Mouse (Mus musculus): ENCODE measurements at regions not wholly inside any gene's neighbourhood (a gene's known extent, or its start where the extent isn't known, plus 50 kb on each side); places are given as distances from the start of the nearest gene placed in this dataset.

DNA sequence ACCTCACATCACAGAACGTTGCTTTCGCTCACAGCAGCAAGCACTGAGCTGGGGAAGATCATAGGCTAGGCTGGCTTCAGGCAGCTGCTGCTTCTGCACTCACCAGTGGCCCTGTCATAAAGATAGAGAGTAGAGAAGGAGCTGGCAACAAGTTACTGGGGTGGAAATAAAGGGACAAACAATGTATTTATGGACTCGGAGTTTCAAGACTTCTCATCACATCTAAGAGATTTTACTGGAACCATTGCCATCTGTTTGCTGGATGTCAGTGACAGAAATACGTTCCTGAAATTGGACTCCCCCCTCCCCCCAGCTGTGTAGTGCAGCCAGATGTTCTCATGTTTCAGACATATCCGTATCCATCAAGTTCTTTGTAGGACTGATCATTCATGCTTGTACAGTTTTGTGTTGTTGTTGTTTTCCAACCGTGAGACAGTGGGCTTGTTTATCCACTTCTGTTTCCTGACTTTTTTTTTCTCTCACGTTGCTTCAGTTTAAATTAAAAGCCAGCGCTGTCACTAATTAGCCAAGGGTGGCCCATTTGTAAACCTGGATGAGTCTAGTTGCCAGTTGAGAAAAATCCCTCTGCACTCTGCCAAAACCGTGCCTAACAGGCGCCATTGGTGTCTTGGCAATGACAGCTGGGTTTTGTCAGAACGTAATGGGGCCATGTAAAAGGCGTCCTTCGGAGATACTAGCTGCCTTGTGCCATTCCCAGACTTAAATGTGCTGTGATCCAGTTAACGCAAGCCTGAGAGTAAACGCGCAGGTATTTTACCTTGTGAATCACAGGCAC lies 496.0 kb upstream of the Id4 start:
- DNase-seq: no peak

DNA sequence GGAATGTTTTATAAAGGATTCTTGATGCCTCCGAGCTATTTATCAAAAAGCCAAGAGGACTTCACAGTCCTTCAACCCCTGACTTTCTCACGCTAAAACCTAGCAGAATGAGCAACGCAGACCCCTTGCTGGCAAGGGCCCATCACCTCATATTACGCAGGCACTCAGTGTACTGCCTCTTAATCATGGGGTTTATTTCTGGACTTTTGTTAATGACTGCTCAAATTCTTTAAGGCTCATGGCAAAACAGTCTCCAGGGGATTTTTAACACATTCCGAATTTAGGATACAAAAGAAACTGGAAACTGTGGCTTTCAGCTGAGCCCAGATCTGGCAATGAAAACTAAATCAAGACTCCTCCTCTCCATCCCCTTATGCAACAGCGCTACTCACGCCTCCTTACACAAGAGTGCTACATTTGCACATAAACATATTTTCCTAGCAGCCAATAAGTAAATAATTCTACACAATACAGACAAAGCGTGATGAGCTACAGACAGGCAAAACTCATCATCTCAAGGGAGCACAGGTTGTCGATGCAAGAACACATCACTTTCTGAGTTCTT lies 492.0 kb upstream of the Id4 start:
- DNase-seq: no peak

DNA sequence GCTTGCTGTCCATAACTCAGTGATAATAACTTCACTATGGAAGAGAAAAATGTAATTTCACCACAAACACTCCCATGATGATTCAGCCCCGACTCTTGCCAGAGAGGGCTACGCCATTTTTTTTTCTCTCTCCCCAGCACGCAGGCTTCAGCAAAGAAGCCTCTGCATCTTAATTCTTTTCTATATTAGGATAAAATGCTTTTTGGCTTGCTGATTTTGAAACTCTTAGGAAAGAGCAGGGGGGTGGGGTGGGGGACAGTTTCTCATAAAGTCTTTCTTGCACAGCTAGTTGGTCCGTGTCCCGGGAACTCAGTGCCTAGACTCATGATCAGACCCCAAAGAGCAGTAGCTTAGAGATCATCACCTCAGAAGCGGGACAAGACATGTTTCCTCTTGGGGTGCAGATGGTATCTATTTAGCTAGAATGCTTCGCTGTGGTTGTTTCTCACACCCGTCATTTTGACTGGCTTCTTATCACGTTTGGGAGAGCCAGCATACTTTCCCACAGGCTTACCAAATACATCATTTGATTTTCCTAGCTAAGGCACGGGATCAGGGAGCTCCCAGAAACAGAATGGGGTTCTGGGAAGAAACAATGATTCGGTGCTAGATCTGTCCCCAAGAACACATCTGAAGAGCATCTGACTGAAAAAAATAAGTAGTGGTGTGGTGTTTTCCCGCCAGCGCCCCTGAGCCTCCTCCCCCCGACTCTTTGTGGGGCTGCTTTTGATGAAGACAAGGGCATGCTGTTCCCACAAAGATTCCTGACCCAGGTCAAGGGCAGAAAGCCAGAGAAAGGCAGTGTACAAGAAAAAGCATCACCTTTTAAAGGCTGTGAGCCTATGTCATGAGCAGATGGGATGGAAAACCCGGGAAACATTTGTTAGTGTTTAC lies 483.6 kb upstream of the Id4 start:
- DNase-seq: no peak

DNA sequence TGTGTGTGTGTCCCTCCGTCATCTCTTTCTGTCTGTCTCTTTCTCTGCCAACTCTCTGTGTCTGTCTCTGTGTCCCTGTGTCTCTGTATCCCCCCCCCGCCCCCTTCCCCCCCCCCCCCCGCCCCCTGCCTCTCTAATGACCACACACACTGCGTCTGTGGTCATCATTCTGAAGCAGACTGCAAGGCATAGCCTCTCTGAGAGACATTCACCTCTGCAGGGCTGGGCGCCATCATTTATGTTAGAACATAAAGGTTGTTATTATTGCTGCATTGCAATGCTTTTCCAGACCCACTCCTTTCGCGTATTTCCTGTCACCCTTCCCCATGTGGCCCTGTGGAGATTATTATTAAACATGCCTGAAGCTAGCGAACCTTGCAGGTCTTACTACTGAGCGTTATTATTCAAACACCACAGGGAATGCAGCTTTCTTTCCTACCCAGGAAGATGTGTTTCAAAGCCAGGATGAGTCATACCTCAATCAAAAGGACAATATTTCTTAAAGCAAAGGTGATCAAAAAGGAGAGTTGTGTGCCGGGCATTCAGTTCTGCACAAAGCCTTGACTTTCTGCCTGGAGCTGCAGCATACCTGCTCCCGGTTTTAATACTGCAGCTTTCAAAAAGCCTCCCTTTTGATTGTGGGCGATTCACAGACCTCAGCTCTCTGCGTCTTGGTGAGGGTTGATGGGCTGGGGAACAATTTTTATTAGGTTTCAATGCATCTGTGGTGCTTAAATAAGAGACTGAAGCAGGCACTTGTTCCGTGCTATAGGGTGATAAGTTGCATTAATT lies 482.6 kb upstream of the Id4 start:
- no peak for DNase-seq

DNA sequence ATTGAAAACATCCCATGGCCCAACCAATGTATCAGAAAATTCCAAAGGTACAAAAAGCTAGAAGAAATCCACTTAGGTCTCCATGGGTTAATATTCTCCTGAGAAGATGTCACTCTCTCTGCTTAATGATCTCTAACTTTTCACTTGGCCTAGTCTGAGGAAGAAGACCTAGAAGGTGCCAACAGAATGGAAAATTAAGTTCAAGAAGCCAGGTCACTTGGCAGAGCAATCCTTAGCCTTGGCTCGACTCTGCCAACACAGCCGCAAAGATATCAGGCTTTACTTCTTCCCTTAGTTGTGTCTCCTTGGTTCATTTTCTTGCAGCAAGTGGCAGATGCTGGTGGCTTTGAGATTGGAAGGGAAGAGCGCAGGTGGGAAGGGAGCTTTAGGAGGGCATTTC lies 476.6 kb upstream of the Id4 start:
- DNase-seq: no peak

DNA sequence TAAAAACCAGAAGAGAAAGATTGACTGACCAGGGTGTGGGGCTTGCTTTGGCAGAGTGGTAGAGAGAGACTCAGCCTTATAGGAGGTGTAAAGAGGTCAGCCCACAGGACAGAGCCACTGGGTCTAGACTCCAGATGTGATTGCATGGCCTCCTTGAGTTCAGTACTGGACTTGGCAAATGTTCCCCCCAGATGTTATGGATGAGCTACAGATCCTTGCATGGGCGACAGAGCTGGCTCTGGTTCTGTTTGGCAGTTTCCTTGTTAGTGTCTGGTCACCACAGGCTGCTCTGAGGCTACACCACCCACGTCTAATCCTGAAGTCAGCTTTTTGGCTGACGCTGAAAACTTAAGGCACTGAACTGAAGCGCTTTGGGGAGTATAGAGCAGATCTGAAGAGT lies 463.2 kb upstream of the Id4 start:
- DNase-seq: no peak

DNA sequence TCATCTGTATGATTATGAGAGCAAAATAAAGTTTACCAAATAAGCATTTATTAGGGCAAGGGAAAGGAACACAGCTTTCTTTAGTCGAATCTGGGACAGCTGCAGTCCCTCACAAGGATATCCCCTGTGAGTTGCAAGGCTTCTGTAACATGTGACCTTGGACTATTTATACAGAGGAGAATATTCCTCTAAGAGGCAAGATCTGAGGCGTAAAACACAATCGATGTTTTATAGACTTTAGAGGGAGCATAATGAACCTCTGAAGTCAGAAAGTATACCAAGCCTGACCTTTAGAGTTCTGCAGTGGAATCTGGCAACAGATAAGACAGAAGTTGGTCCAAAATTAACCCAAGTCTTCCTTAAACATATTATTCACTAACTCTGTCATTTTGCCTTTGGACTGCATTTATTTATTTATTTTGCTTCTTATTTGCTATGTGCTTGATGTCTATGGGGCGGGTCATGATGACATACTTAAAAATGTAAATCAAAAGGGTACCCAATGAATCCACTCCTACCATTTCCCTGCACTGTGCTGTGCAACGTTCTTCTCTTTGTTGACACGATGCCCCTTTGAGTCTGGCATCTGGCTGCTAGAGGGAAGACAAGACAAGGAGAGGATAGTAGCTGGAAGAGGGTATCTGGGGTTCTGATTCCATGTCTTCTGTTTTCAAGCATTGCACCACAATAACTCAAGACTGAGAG lies 449.2 kb upstream of the Id4 start:
- DNase-seq: no peak

DNA sequence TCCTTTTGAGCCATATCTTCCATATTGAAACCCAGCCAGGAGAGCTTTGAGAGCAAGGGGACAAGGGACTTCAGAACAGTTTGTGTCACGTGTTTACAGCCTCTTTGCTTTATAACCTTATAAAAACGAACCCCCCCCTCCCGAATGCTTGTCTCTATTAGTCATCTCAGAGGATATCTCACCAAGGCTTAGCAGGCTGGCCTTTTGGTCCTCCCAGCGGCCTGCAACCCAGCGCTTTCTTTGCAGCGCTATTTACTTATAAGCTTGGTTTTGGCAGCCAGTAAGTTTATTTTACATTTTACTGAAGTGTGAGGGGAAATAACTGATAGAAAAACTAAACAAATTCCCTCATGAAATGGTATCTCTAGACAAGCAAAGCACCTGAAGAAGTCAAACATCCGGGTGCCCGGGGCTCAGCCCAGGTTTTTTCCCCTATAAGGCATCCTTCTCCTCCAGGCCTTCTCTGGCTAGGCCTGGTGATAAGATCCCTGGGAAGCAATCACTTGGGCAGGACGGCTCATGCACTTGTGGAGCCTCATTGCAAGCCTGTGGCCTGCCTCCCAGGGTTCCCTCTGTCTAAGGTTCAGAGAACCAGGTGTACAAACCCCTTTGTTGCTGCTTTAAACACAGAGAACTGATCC lies 442.0 kb upstream of the Id4 start:
- DNase-seq: no peak

DNA sequence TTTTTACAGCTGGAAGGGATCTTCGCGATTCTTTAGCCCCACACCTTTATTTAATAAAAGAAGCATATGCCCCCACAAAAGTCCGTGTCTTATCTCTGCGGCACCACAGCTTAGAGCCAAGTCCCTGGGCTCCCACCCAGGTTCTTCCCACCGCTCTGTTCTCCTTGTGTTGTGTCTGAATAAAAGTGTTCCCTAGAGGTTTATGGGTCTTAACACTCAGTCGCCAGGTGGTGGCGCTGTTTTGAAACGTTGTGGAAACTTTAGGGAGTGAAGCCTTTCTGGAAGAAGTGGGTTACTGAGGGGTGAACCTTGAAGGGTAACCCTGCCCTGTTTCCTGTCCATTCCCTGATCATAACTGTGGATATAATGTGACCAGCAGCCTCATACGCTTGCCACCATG lies 424.5 kb upstream of the Id4 start:
- DNase-seq: no peak

DNA sequence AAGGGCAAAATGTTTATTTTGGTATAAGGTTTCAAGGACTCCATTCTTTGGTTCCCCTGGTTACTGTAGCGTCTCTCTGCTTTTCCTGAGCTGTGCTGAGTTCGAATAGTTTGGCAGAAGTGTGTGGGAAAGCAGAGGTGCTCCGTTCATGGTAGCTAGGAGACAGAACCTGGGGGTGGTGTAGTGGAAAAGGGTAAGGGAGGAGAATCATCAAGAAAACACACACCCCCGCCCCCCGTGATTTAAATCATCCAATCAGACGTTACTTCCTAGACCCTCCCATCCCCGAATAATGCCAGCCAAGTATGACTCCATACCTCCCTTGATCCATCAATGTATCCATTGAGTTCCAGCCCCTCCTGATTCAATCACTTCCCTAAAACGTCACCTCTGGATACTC lies 418.6 kb upstream of the Id4 start:
- no peak for DNase-seq

DNA sequence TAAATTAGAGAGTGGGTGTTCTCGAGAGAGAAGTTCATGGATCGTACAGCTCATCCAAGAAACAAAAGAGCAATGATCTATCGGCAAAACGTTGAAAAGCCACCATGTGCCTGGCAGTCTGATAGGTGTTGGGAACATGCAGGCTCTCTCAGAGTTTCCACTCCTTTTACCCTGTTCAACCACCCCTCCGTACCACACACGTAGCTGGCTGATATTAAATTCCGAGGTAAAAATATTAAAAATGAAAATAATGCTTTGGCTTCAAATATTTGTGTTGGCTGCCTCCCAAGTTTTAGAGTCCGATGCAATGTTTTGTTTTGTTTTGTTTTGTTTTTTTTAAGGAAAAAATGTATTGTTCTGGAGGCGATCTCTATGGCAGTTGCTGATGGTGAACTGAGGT lies 418.0 kb upstream of the Id4 start:
- DNase-seq: no peak

DNA sequence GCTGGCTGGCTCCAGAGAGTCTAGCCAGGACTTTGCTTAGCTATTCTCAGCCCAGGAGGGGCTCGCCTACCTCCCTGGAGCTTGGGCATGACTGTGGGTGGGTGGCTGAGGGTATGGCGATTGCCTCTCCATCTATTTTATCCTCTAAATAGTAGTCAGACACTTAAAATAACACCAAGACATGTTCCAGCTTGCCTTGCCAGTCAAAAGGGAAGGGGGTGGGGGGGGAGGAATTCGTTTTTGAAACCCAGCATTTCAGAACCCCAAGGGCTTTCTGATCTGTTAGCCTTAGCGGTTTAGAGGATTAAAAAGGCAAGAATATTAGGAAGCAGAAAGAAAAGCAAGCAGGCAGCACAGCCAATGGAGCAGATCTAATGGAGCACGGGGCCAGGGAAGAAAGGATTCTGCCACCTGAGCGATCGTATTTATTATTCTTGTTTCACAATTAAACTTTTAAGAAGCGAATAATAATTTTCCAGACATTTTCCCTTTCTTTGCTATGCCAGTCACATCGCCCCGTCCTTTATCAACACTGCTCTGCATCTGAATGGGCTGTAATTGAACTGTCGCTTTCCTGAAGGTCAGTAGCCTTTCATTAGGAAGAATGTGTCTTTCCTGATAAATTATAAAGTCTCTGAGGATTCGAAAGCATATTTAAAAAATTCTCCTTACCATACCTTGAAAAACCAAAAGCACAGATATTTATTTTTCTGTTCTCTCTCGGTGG lies 417.3 kb upstream of the Id4 start:
- DNase-seq: no peak

DNA sequence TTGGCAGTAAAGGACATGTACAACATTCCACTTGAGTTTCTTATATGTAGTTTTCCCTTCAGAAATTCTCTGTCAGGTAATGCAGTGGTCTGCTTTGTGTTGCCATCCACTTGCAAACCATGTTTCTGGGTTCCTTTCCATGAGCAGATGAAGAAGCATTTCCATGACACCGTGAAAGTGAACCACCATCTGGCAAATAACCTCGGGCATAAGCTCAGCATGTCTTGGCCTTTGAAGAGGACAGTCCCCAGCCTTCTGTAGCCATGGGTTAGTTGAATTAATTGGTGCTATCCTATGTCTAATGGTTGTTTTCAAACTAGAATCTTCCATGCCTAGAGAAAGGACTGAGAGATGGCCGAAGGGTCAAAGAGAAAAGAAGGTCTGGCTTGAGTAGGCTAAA lies 414.3 kb upstream of the Id4 start:
- DNase-seq: no peak

DNA sequence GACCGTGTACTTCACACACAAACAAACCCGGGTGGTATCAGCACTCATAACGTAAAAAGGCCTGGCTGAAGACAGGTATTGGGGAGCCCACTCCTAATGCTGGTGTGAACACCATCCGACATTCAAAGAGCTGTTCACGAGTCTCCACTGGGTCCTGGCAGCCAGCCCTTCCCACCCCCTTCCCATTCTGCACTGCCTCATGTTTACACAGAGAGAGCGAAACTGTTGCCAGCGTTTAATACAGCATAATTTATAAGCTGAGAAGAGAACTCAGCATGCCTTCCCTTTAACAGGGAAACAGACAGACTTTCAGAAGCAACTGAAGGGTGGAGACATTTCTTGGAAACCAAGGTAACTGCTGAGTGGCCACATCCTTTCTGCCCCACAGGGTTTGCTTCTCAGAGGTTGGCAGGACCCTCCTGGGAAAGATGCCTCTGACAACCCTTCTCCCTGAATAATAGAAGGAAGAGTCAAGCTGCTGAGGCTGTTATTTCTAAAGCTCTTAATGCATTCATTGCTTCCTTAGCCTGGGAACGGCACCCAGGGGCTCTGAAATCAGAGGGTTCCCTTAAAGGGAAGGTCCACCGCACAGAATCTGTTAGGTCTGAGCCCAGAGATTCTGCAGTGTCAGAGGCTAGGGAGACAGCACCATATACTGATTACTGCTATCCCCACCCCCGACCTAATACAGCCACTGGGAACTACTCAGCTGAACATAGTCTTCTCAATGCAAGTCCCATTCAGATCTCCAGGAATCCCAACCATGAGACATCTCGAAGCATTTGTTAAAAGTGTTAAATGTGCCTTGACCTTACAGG lies 412.4 kb upstream of the Id4 start:
- DNase-seq: no peak

DNA sequence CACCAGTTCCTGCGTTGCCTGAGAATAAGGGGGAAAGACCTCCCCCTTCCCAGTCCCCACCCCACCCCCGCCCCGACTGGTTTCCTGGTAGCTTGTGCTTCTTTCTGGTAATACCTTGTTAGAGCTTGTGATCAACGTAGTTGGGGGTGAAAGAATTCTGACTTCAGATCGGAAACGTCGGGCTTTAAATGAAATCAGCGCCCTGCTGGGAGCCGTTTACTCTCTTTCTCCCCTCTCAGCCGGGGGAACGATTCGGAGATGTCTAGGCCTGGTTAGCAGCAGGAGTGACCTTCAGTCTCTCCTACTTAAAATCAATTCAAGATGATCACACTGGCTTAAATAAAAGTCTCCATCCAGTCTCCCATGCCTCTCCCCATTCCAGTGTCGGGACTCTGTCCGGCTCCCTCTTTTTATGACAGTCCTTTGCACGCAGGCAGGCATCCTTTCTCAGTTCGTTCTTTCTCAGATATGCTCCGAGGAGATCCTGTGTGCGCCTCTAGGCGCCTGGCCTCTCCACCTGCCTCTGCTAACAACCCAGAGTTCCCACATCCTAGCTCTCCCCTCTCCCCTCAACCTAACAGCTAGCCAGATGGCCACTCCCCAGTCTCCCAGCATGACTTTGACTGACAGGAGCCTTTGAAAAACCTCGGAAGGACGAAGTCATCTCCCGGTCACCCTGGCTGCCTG lies 405.5 kb upstream of the Id4 start:
- DNase-seq: no peak

DNA sequence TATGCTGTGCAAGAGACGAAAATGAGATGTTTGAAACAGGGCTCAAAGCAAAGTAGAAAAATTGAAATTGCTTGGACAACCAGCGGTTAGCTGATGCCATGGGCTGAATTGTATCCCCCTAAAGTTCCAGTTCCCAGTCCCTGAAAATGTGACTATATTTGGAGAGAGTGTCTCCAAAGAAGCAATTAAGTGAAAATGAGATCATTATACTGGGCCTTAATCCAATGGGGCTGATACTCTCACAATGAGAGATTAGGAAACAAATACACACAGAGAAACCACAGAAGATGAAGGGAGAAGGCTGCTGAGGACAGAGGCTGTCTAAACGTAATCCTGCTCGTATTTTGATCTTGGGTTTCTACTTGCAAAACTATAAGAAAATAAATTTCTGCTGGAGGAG lies 402.1 kb upstream of the Id4 start:
- no peak for DNase-seq

DNA sequence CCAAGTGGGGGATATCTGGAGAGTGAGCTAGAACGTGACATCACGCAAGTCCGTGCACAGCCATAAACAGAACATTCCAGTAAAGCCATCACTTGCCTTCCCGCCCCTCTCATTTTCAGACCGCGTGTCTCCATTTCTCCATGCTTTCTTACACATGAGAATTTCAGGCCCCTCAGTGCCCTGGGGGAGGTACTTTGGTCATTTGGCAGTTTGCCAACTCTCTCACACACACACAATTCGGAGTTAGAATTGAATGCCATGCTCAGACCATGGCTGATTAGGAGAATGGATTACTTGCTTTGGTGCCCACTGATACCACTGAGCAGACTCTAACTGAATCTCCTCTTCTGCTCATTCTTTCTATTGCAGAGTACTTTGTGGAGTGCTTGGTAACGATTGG lies 400.7 kb upstream of the Id4 start:
- no peak for DNase-seq

DNA sequence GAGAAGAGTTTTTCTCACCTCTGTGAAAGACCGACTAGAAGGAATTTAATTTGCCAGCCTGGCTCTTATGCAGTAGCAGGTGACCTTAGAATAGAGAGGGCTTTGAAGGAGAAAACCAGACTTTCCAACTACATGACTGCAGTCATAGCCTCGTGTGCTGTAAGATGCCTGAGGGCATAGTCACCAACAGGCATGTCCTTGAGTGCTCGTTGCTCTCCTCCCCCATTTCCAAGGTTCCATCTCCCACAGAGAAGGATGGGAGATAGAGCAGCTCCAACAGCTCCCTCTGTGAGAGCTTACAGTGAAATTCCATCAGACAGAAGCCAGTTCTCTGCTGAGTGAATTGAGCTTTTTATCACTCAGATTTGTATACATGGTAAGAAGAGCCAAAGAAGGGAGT lies 398.1 kb upstream of the Id4 start:
- no peak for DNase-seq

DNA sequence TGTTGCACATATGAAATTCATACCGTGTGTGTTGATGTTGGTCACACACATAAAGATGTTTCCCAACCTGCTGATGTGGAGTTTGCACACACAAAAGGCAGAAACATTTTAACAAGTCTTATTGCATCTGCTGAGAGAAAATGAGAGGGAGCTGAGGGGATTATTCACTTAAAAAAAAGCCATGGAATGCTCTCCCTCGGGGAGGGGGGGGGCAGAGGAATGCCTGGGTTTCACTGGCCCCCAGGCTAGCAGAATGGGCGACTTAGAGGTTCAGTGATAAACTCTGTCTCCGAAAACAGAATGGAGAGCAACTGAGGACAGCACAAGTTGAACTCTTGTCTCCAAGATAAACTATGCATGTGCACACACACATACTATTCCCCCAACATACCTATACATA lies 392.4 kb upstream of the Id4 start:
- DNase-seq: no peak
